Mouse (Mus musculus) G1E (cell line): ENCODE measurements around the gene Gm5105. TPM values are rescaled to one million over a fixed set of nuclear protein-coding genes. Genes with fewer than 3 reads are reported as not detected.

Experiments
- ATAC-seq: 2 replicates; pipeline ENCODE4 v1.8.0; 2016; ENCODE audit warnings: mild to moderate bottlenecking; ENCODE audit not compliant: insufficient number of reproducible peaks, poor library complexity, low FRiP score, severe bottlenecking; ENCODE audit errors: extremely low read depth
- DNase-seq: peaks from one replicate; pipeline ENCODE4 v3.0.0; 2012; ENCODE audit warnings: low spot score
- H3K27me3 ChIP-seq: 2 replicates; pipeline ENCODE4 v1.6.1; 2012; ENCODE audit warnings: mild to moderate bottlenecking, low read length, inconsistent platforms; ENCODE audit not compliant: insufficient read depth
- H3K36me3 ChIP-seq: replicated peaks from 2 replicates; pipeline ENCODE3; 2012; ENCODE audit warnings: mild to moderate bottlenecking, inconsistent platforms
- H3K4me1 ChIP-seq: 2 replicates; pipeline ENCODE4 v1.6.1; 2012; ENCODE audit warnings: low read depth, low read length, inconsistent platforms, mixed read lengths; ENCODE audit not compliant: insufficient read depth
- H3K4me3 ChIP-seq: 2 replicates; pipeline ENCODE4 v1.5.1; 2012; ENCODE audit warnings: low read depth, mild to moderate bottlenecking, inconsistent platforms, low read length, moderate library complexity, mixed read lengths
- H3K9me3 ChIP-seq: replicated peaks from 2 replicates; pipeline ENCODE4 v1.6.1; 2012; ENCODE audit warnings: inconsistent platforms
- CTCF ChIP-seq: IDR thresholded peaks from 2 replicates; pipeline ENCODE4 v1.5.1; 2012; ENCODE audit warnings: low read depth, low read length, inconsistent platforms, mixed read lengths
- GATA1 ChIP-seq: IDR thresholded peaks from 2 replicates; pipeline ENCODE4 v1.6.1; 2012; ENCODE audit warnings: borderline replicate concordance, low read length, inconsistent platforms, mixed read lengths
- GATA2 ChIP-seq: IDR thresholded peaks from 2 replicates; pipeline ENCODE4 v1.6.1; 2012; ENCODE audit warnings: low read depth, low read length, inconsistent platforms, borderline replicate concordance
- POLR2AphosphoS5 ChIP-seq: IDR thresholded peaks from 2 replicates; pipeline ENCODE4 v1.6.1; 2012; ENCODE audit warnings: low read depth, low read length, inconsistent platforms; ENCODE audit not compliant: insufficient replicate concordance
- TAL1 ChIP-seq: conservative IDR thresholded peaks from 2 replicates; pipeline ENCODE4 v1.6.1; 2012; ENCODE audit warnings: low read depth, low read length, inconsistent platforms, mixed read lengths
- polyA plus RNA-seq: library from polyadenylated mRNA; stranded (reverse); fragments of >175 nt; gene quantifications from 2 replicates; pipeline ENCODE4 v1.2.3, GENCODE M21; 2012
- total RNA-seq, 2 experiments: library from RNA; stranded (forward) in 1 of 2; stranded (reverse) in 1 of 2; fragments of 200-1000 nt in 1 of 2; fragments of >200 nt in 1 of 2; fragmentation: Nextera tagmentation in 1 of 2; gene quantifications; 2 replicates each; pipeline ENCODE4 v1.2.3; 2014 to 2017

The Gm5105 gene
- total and polyA plus RNA-seq, 3 experiments = 0.11 TPM; not detected in 2

GRCm38 (mm10) chr3:138056976-138057375 lies 10.2 kb downstream of the Gm5105 start:
- TF ChIP-seq CTCF (no peak), GATA2 (no peak), POLR2AphosphoS5 (no peak), GATA1 (no peak), TAL1 (no peak)
- no peak for ATAC-seq
- Histone ChIP-seq H3K4me3 (no peak overlapping the region), H3K9me3 (no peaks in the 10 kb centered on the region), H3K27me3 (peaks cover 11% of the 10 kb centered on the region), H3K4me1 (peaks cover 20% of the 10 kb centered on the region), H3K36me3 (no peaks in the 10 kb centered on the region)
- DNase-seq = no peak

GRCm38 (mm10) chr3:138053969-138054368 lies 13.2 kb downstream of the Gm5105 start:
- H3K36me3 ChIP-seq = no peaks in the 10 kb centered on the region
- no peak for DNase-seq
- H3K27me3 ChIP-seq = peaks cover 25% of the 10 kb centered on the region
- TF ChIP-seq GATA1 = no peak
- no peak for ATAC-seq
- H3K9me3 ChIP-seq = no peaks in the 10 kb centered on the region
- peaks cover 3% of the 10 kb centered on the region; the same call in 1 of the 2 replicates for H3K4me1 ChIP-seq
- no peak overlapping the region for H3K4me3 ChIP-seq

- no peak for DNase-seq
- Histone ChIP-seq H3K27me3 (peaks cover 25% of the 10 kb centered on the region), H3K4me3 (no peak overlapping the region), H3K9me3 (no peaks in the 10 kb centered on the region), H3K36me3 (no peaks in the 10 kb centered on the region), H3K4me1 (no peaks in the 10 kb centered on the region)
- ATAC-seq = no peak
- TF ChIP-seq CTCF = no peak
- no peak for TF ChIP-seq TAL1
- TF ChIP-seq GATA2 = no peak
- no peak for TF ChIP-seq POLR2AphosphoS5
- no peak for TF ChIP-seq GATA1
Measured at GRCm38 (mm10) chr3:138051431-138051830, 15.8 kb downstream of the Gm5105 start.

- Histone ChIP-seq H3K9me3 (no peaks in the 10 kb centered on the region), H3K4me3 (no peak overlapping the region), H3K4me1 (no peaks in the 10 kb centered on the region), H3K36me3 (no peaks in the 10 kb centered on the region), H3K27me3 (peaks cover 25% of the 10 kb centered on the region)
- DNase-seq (no peak), ATAC-seq (no peak)
- TF ChIP-seq GATA2 (no peak), POLR2AphosphoS5 (no peak)
Measured at GRCm38 (mm10) chr3:138050772-138051171, 16.4 kb downstream of the Gm5105 start.

GRCm38 (mm10) chr3:138049555-138049954 lies 17.6 kb downstream of the Gm5105 start:
- ATAC-seq = no peak
- Histone ChIP-seq H3K4me1 (no peaks in the 10 kb centered on the region), H3K4me3 (no peak overlapping the region), H3K36me3 (no peaks in the 10 kb centered on the region), H3K9me3 (no peaks in the 10 kb centered on the region), H3K27me3 (peaks cover 25% of the 10 kb centered on the region)
- TF ChIP-seq CTCF = no peak
- TF ChIP-seq TAL1 = no peak
- no peak for TF ChIP-seq GATA1
- TF ChIP-seq POLR2AphosphoS5 = no peak
- TF ChIP-seq GATA2 = no peak
- no peak for DNase-seq

- Histone ChIP-seq H3K36me3 (no peaks in the 10 kb centered on the region), H3K4me3 (no peak overlapping the region), H3K27me3 (peaks cover 2% of the 10 kb centered on the region; the same call in 1 of the 2 replicates), H3K9me3 (no peaks in the 10 kb centered on the region), H3K4me1 (no peaks in the 10 kb centered on the region)
- DNase-seq (no peak), ATAC-seq (no peak)
- TF ChIP-seq TAL1 = no peak
- TF ChIP-seq GATA2 = no peak
- no peak for TF ChIP-seq POLR2AphosphoS5
- no peak for TF ChIP-seq CTCF
- no peak for TF ChIP-seq GATA1
Measured at GRCm38 (mm10) chr3:138043316-138043715, 23.9 kb downstream of the Gm5105 start.

GRCm38 (mm10) chr3:138041591-138042301 lies 25.4 kb downstream of the Gm5105 start:
- ATAC-seq = no peak
- Histone ChIP-seq H3K4me1 (no peaks in the 10 kb centered on the region), H3K27me3 (peaks cover 2% of the 10 kb centered on the region; the same call in 1 of the 2 replicates), H3K9me3 (no peaks in the 10 kb centered on the region), H3K4me3 (no peak overlapping the region), H3K36me3 (no peaks in the 10 kb centered on the region)
- no peak for TF ChIP-seq GATA2
- no peak for TF ChIP-seq TAL1
- no peak for TF ChIP-seq POLR2AphosphoS5
- TF ChIP-seq CTCF = no peak
- no peak for TF ChIP-seq GATA1
- no peak for DNase-seq
